Mouse (Mus musculus): ENCODE results near the gene Fpr3. TPM values are rescaled to one million over a fixed set of nuclear protein-coding genes. Genes with fewer than 3 reads are reported as not detected.
"Not testable (repeated sequence)": the region's sequence is repeated elsewhere in the genome, so short reads cannot be mapped to it uniquely, and the experiment has no call there.

Fpr3 gene
- total RNA-seq (2021), result not detected

GRCm38 (mm10) chr17:17887774-17888248 is at the start of gene Fpr3, which contains the start of gene Fpr2:
TSS of gene Fpr3 (plus strand) at chr17:17887852.
TSS of gene Fpr2 (plus strand) at chr17:17887824.
- intact Hi-C loops (cut with DNase I), result no loop called here
- no peak for DNase-seq (ENCODE audit: extremely low spot score in 1 of 2, low spot score in 2 of 2)

- intact Hi-C loops (cut with DNase I), result no loop called here
- DNase-seq (ENCODE audit: extremely low spot score in 1 of 2, low spot score in 2 of 2), result peak; percentile 93 to 97
Observed at GRCm38 (mm10) chr17:17837919-17838701, 49.5 kb upstream of the Fpr3 start.

DNA sequence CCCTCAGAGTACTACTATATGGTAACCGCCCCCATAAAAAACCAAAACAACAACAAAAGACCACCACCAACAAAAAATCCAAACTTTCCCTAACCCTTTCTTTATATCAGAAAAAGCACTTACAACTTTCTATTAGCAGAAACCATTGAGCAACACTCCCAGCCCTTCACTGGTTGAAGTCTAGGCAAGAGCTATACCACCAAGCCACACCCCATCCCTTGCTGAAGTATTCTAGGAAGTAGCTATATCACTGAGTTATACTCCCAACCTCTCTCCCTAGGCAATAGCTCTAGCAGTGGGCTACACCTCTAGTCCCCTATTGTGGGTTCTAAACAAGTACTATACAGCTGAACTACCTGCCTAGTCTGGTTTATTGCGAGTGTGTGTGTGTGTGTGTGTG is 48.4 kb upstream of the Fpr3 start:
- no peak for DNase-seq (ENCODE audit: extremely low spot score in 1 of 2, low spot score in 2 of 2)
- intact Hi-C loops (cut with DNase I), result no loop called here

- DNase-seq (ENCODE audit: extremely low spot score in 1 of 2, low spot score in 2 of 2), result no peak
- intact Hi-C loops (cut with DNase I), result no loop called here
Observed at GRCm38 (mm10) chr17:17840796-17841195, 46.9 kb upstream of the Fpr3 start.

GRCm38 (mm10) chr17:17843534-17844261 is 44.0 kb upstream of the Fpr3 start:
- intact Hi-C loops (cut with DNase I), result no loop called here
- no peak for DNase-seq (ENCODE audit: extremely low spot score in 1 of 2, low spot score in 2 of 2)

GRCm38 (mm10) chr17:17844606-17845005 is 43.0 kb upstream of the Fpr3 start:
- intact Hi-C loops (cut with DNase I); DNase-seq (ENCODE audit: extremely low spot score in 1 of 2, low spot score in 2 of 2): not testable (repeated sequence)

GRCm38 (mm10) chr17:17845187-17846027 is 42.2 kb upstream of the Fpr3 start:
- DNase-seq (ENCODE audit: extremely low spot score in 1 of 2, low spot score in 2 of 2), result no peak
- intact Hi-C loops (cut with DNase I), result no loop called here

- intact Hi-C loops (cut with DNase I), result no loop called here
- no peak for DNase-seq (ENCODE audit: extremely low spot score in 1 of 2, low spot score in 2 of 2)
Observed at GRCm38 (mm10) chr17:17848988-17849387, 38.7 kb upstream of the Fpr3 start.

GRCm38 (mm10) chr17:17849906-17850712 is 37.5 kb upstream of the Fpr3 start:
- peak in 1 of 2 experiments; percentile 50 for DNase-seq (ENCODE audit: extremely low spot score in 1 of 2, low spot score in 2 of 2)
- intact Hi-C loops (cut with DNase I), result no loop called here

- DNase-seq (ENCODE audit: extremely low spot score in 1 of 2, low spot score in 2 of 2), result no peak
Observed at GRCm38 (mm10) chr17:17855064-17855838, 32.4 kb upstream of the Fpr3 start, which contains the start of gene Has1. TSS of gene Has1 (minus strand) at chr17:17855205.

GRCm38 (mm10) chr17:17856612-17857011 is 31.0 kb upstream of the Fpr3 start:
- intact Hi-C loops (cut with DNase I), result loop anchor here (5.0 kb wide), 1 partner anchor 41 kb away; no protein-coding TSS in a partner anchor

More at GRCm38 (mm10) chr17:17855064-17855838, 32.4 kb upstream of the Fpr3 start, which contains the start of gene Has1:
- intact Hi-C loops (cut with DNase I), result loop anchor here (5.0 kb wide), 1 partner anchor 42 kb away; no protein-coding TSS in a partner anchor

GRCm38 (mm10) chr17:17857446-17857845 is 30.2 kb upstream of the Fpr3 start:
- no peak for DNase-seq (ENCODE audit: extremely low spot score in 1 of 2, low spot score in 2 of 2)
- intact Hi-C loops (cut with DNase I), result loop anchor here (5.0 kb wide), 1 partner anchor 40 kb away; no protein-coding TSS in a partner anchor

More at GRCm38 (mm10) chr17:17856612-17857011, 31.0 kb upstream of the Fpr3 start:
- DNase-seq (ENCODE audit: extremely low spot score in 1 of 2, low spot score in 2 of 2), result no peak

GRCm38 (mm10) chr17:17860110-17860509 is 27.5 kb upstream of the Fpr3 start:
- no peak for DNase-seq (ENCODE audit: extremely low spot score in 1 of 2, low spot score in 2 of 2)
- intact Hi-C loops (cut with DNase I), result no loop called here

GRCm38 (mm10) chr17:17862360-17862759 is 25.3 kb upstream of the Fpr3 start:
- intact Hi-C loops (cut with DNase I), result no loop called here
- DNase-seq (ENCODE audit: extremely low spot score in 1 of 2, low spot score in 2 of 2), result no peak

- no peak for DNase-seq (ENCODE audit: extremely low spot score in 1 of 2, low spot score in 2 of 2)
- intact Hi-C loops (cut with DNase I), result no loop called here
Observed at GRCm38 (mm10) chr17:17865168-17865567, 22.5 kb upstream of the Fpr3 start.

- intact Hi-C loops (cut with DNase I), result no loop called here
- no peak for DNase-seq (ENCODE audit: extremely low spot score in 1 of 2, low spot score in 2 of 2)
Observed at GRCm38 (mm10) chr17:17866801-17867469, 20.7 kb upstream of the Fpr3 start.

All from left cerebral cortex, postnatal 10 days (tissue).